Mouse (Mus musculus) forebrain, postnatal 0 days (tissue): Measurements from ENCODE around the gene Pdpk1. TPM values are rescaled to one million over a fixed set of nuclear protein-coding genes. Genes with fewer than 3 reads are reported as not detected.

Experiments used
- ATAC-seq: fragments of 200-750 bp; cut with Nextera tagmentation; 2 replicates; pipeline ENCODE4 v1.8.0; 2017; ENCODE audit warnings: mild to moderate bottlenecking, moderate library complexity
- DNase-seq: peaks from one replicate; pipeline ENCODE4 v3.0.0-alpha.2; 2015
- H3K27ac ChIP-seq: fragments of 300-500 bp; sonication (generic); 2 replicates; pipeline ENCODE4 v1.5.1; 2014; ENCODE audit warnings: low read depth, mild to moderate bottlenecking, antibody characterized with exemption, low read length, moderate library complexity, mixed read lengths
- H3K27me3 ChIP-seq: fragments of 300-500 bp; sonication (generic); 2 replicates; pipeline ENCODE4 v1.6.1; 2014; ENCODE audit warnings: mild to moderate bottlenecking, low read length, mixed read lengths; ENCODE audit not compliant: insufficient read depth
- H3K36me3 ChIP-seq: fragments of 300-500 bp; sonication (generic); 2 replicates; pipeline ENCODE4 v1.6.1; 2014; ENCODE audit warnings: mild to moderate bottlenecking, moderate library complexity; ENCODE audit not compliant: insufficient read depth
- H3K4me1 ChIP-seq: fragments of 300-500 bp; sonication (generic); 2 replicates; pipeline ENCODE4 v1.6.1; 2014; ENCODE audit warnings: antibody characterized with exemption; ENCODE audit not compliant: insufficient read depth
- H3K4me2 ChIP-seq: fragments of 300-500 bp; sonication (generic); 2 replicates; pipeline ENCODE4 v1.6.1; 2014; ENCODE audit warnings: low read depth, mild to moderate bottlenecking, moderate library complexity
- H3K4me3 ChIP-seq: fragments of 300-500 bp; sonication (generic); 2 replicates; pipeline ENCODE4 v1.5.1; 2014; ENCODE audit warnings: low read depth, low read length, mixed read lengths
- H3K9ac ChIP-seq: fragments of 300-500 bp; sonication (generic); 2 replicates; pipeline ENCODE4 v1.6.1; 2014; ENCODE audit warnings: mild to moderate bottlenecking
- H3K9me3 ChIP-seq: fragments of 300-500 bp; sonication (generic); 2 replicates; pipeline ENCODE4 v1.6.1; 2016; ENCODE audit warnings: low read length
- CTCF ChIP-seq: sonication (generic); IDR thresholded peaks from 2 replicates; pipeline ENCODE4 v1.5.1; 2016; ENCODE audit warnings: antibody characterized with exemption, control low read depth, low read depth
- WGBS: fragments of 180-500 bp; shearing (Covaris S2); extraction: QIAGEN DNeasy Blood & Tissue Kit; methylation state at CpG from one replicate; pipeline ENCODE4 v1.1.7; 2014; 5-methylcytosine and 5-hydroxymethylcytosine counted together
- polyA plus RNA-seq: library from polyadenylated mRNA; unstranded; fragments of >200 nt; fragmentation: Nextera tagmentation; extraction: Ambion mirVana; gene quantifications from 2 replicates; pipeline ENCODE4 v1.2.1, GENCODE M21; 2015
- total RNA-seq: library from RNA; depleted of rRNA; stranded (reverse); fragments of >200 nt; gene quantifications from 2 replicates; pipeline ENCODE4 v1.2.3, GENCODE M21; 2014

Pdpk1 gene
- total and polyA plus RNA-seq, 2 experiments from 2014 or later, result 55.8 to 59.0 TPM

DNA sequence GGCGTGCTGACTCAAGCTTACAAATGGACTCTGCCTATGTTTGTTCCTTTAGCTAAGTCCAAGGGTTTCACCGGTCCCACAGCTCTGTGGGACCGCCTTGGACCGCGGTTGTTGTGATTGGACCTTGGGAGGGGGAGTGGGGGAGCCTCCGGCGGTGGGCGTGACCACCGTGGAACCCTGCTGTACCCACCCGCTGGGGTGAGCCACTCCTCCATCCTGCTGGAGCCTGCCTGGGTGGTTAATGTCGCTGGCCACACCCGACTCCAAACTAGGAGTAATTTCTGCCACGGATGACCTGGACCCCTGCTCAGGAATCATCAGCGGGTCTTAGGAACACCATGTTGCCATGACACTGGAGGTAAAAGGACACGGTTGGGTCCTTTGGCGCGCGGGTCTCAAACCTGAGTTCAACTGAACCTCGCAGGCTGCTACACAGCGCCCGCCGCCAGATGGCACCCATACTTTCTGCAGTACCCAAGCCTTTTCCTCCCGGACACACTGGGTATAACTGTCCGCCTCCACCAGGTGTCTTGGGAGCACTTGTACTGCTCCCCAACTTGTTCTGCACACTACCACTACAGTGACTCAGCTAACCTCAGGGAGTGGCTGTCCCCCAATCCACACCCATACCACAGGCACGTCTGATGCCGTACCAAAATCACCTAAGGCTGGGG is 1.3 kb upstream of the Pdpk1 start:
- peaks cover 4% of the 10 kb centered on the region; the same call in 1 of the 2 replicates for H3K4me1 ChIP-seq
- H3K27me3 ChIP-seq, result no peaks in the 10 kb centered on the region
- H3K9me3 ChIP-seq, result no peaks in the 10 kb centered on the region
- peaks cover under 1% of the 10 kb centered on the region; the same call in 1 of the 2 replicates for H3K36me3 ChIP-seq
- ATAC-seq, result peak; percentile 91
- peak overlapping the region; percentile 41 for H3K9ac ChIP-seq
- peak overlapping the region; percentile 32 for H3K4me3 ChIP-seq
- peak; percentile 78 for DNase-seq
- 4% methylated on average over 26 of the region's 26 CpGs for WGBS
- no peak overlapping the region for H3K27ac ChIP-seq
- peak; percentile 86 for TF ChIP-seq CTCF
- peak overlapping the region; percentile 73 for H3K4me2 ChIP-seq

- Histone ChIP-seq H3K4me3 (peak overlapping the region; percentile 32; the same call in 1 of the 2 replicates), H3K4me2 (peak overlapping the region; percentile 73), H3K36me3 (no peaks in the 10 kb centered on the region), H3K27me3 (no peaks in the 10 kb centered on the region), H3K9me3 (no peaks in the 10 kb centered on the region), H3K9ac (0 out of 2 replicates have a peak overlapping the region, but pooled peaks have one; percentile 41), H3K27ac (no peak overlapping the region), H3K4me1 (peaks cover 4% of the 10 kb centered on the region; the same call in 1 of the 2 replicates)
- no peak for DNase-seq
- 19% methylated on average over 7 of the region's 7 CpGs for WGBS
- no peak for TF ChIP-seq CTCF
- no peak for ATAC-seq
Observed at GRCm38 (mm10) chr17:24151382-24151781, 658 bp upstream of the Pdpk1 start.

GRCm38 (mm10) chr17:24149421-24149820 is 1.3 kb downstream of the Pdpk1 start:
- Histone ChIP-seq H3K9ac (no peak overlapping the region), H3K27me3 (no peaks in the 10 kb centered on the region), H3K4me1 (peaks cover 4% of the 10 kb centered on the region; the same call in 1 of the 2 replicates), H3K4me3 (no peak overlapping the region), H3K36me3 (no peaks in the 10 kb centered on the region), H3K27ac (no peak overlapping the region), H3K9me3 (no peaks in the 10 kb centered on the region), H3K4me2 (no peak overlapping the region)
- ATAC-seq (no peak), DNase-seq (no peak)
- 91% methylated on average over 7 of the region's 7 CpGs for WGBS
- no peak for TF ChIP-seq CTCF

GRCm38 (mm10) chr17:24142897-24143296 is 7.8 kb downstream of the Pdpk1 start:
- ATAC-seq (no peak), DNase-seq (no peak)
- no peak overlapping the region for H3K27ac ChIP-seq
- WGBS, result 53% methylated on average over 2 of the region's 2 CpGs
- TF ChIP-seq CTCF, result no peak
- H3K9ac ChIP-seq, result no peak overlapping the region
- H3K4me3 ChIP-seq, result no peak overlapping the region
- H3K27me3 ChIP-seq, result no peaks in the 10 kb centered on the region
- H3K9me3 ChIP-seq, result no peaks in the 10 kb centered on the region
- H3K4me1 ChIP-seq, result peaks cover 19% of the 10 kb centered on the region
- no peaks in the 10 kb centered on the region for H3K36me3 ChIP-seq
- H3K4me2 ChIP-seq, result 0 out of 2 replicates have a peak overlapping the region, but pooled peaks have one; percentile 60

- peak overlapping the region; percentile 87 for H3K27ac ChIP-seq
- no peak for TF ChIP-seq CTCF
- no peaks in the 10 kb centered on the region for H3K36me3 ChIP-seq
- H3K4me3 ChIP-seq, result peak overlapping the region; percentile 96
- H3K4me2 ChIP-seq, result peak overlapping the region; percentile 90
- peaks cover 19% of the 10 kb centered on the region for H3K4me1 ChIP-seq
- 1% methylated on average over 43 of the region's 57 CpGs for WGBS
- peak overlapping the region; percentile 84 for H3K9ac ChIP-seq
- H3K27me3 ChIP-seq, result no peaks in the 10 kb centered on the region
- ATAC-seq (peak; percentile 98), DNase-seq (peak; percentile 98)
- H3K9me3 ChIP-seq, result no peaks in the 10 kb centered on the region
Observed at GRCm38 (mm10) chr17:24141425-24141920, 9.3 kb downstream of the Pdpk1 start.

DNA sequence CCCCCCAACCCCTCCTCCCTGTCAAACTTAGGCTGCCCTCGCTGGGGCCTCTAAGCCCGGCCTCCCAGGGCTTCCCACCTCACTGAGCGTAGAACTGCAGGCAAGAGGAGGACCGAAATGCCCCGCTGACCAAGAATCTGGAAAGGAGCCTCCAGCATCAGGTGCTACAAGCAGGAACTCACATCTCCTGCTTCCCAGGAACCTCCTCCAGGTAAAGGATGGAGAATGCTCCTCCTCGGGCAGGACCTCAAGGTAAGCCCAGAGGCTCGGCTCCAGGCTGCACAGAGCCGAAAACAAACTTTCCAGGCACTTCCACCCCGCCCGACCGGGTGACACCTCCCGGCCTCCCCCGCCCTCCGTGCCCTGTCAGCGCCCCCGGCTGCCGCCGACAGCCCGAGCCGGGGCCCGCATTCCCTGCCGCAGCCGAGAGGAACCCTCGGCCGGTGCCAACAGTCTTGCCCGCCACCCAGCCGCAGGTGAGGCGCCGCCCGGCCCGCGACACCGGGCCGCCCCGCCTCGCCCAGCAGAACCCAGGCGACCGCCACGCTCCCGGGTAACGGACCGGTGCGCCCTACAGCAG is 9.8 kb downstream of the Pdpk1 start:
- Histone ChIP-seq H3K4me2 (peak overlapping the region; percentile 90), H3K4me1 (peaks cover 19% of the 10 kb centered on the region), H3K27me3 (no peaks in the 10 kb centered on the region), H3K4me3 (peak overlapping the region; percentile 96), H3K36me3 (no peaks in the 10 kb centered on the region), H3K9ac (peak overlapping the region; percentile 84), H3K9me3 (no peaks in the 10 kb centered on the region), H3K27ac (peak overlapping the region; percentile 87)
- peak; percentile 42 for ATAC-seq
- 2% methylated on average over 31 of the region's 43 CpGs for WGBS
- peak; percentile 6 for DNase-seq
- TF ChIP-seq CTCF, result no peak

DNA sequence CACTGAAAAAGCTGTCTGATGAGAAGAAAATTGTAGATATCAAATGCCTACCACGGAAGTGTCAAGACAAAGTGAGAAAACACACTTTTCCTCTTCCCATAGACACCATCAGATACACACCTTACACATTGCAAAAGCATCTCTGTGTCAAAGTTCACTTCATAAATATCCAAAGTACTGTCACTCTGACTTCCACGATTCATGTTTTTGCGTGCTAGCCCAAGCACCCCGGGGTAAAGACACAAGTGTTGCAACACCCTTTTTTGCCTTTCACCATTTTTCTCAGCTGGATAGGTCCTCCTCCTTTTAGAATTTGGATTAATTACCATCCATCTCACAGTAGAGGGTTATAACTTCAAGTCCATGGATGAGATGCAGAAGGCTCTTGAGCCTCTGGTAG is 10.8 kb downstream of the Pdpk1 start:
- H3K4me2 ChIP-seq, result peak overlapping the region; percentile 90
- H3K9me3 ChIP-seq, result no peaks in the 10 kb centered on the region
- TF ChIP-seq CTCF, result no peak
- peaks cover 19% of the 10 kb centered on the region for H3K4me1 ChIP-seq
- H3K4me3 ChIP-seq, result peak overlapping the region; percentile 96; the same call in 1 of the 2 replicates
- DNase-seq (no peak), ATAC-seq (no peak)
- no peaks in the 10 kb centered on the region for H3K36me3 ChIP-seq
- 86% methylated on average over 4 of the region's 4 CpGs for WGBS
- no peaks in the 10 kb centered on the region for H3K27me3 ChIP-seq
- H3K9ac ChIP-seq, result 0 out of 2 replicates have a peak overlapping the region, but pooled peaks have one; percentile 84
- no peak overlapping the region for H3K27ac ChIP-seq
